Mouse (Mus musculus): ENCODE measurements at regions not wholly inside any gene's neighbourhood (a gene's known extent, or its start where the extent isn't known, plus 50 kb on each side); places are given as distances from the start of the nearest gene placed in this dataset.

- WGBS = 89% methylated on average over 1 of the region's 1 CpGs
These were observed 266.8 kb upstream of the Defb41 start for GRCm38 (mm10) chr1:18531702-18532101.

GRCm38 (mm10) chr1:18524485-18524884, 259.5 kb upstream of the Defb41 start:
- H3K36me3 ChIP-seq = no peaks in the 10 kb centered on the region
- H3K9ac ChIP-seq = no peak overlapping the region
- H3K4me1 ChIP-seq (replicated peaks) = no peaks in the 10 kb centered on the region
- H3K4me2 ChIP-seq = no peak overlapping the region
- H3K9me3 ChIP-seq = no peaks in the 10 kb centered on the region
- no peak overlapping the region for H3K27ac ChIP-seq (replicated peaks)
- H3K27me3 ChIP-seq = no peaks in the 10 kb centered on the region
- ATAC-seq (ENCODE audit: low FRiP score, low read depth) = no peak
- 81% methylated on average over 2 of the region's 2 CpGs for WGBS
- no peak overlapping the region for H3K4me3 ChIP-seq

More at GRCm38 (mm10) chr1:18531702-18532101, 266.8 kb upstream of the Defb41 start:
- Histone ChIP-seq H3K4me2 (no peak overlapping the region), H3K9me3 (no peaks in the 10 kb centered on the region), H3K27ac (replicated peaks) (no peak overlapping the region), H3K4me1 (replicated peaks) (no peaks in the 10 kb centered on the region), H3K4me3 (no peak overlapping the region), H3K27me3 (no peaks in the 10 kb centered on the region), H3K9ac (no peak overlapping the region), H3K36me3 (no peaks in the 10 kb centered on the region)
- no peak for ATAC-seq (ENCODE audit: low FRiP score, low read depth)

DNA sequence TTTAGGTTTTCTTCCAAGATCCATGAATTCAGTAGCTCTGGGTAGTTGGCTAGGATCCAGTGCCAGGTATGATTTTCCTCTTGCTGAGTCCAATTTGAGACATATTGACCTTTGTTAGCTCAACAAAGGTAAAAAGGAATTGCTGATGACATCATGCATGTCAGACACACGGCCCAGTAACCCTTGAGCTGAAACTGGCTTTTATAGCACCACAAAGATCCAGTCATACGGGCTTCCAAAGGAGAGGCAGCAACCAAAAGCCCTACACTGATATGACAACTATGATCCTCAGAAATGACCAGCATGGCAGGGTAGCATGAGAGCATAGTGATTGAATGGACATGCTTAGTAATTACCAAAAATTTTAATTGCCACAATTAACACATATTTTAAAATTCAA, 258.0 kb upstream of the Defb41 start:
- no peak overlapping the region for H3K9ac ChIP-seq
- H3K4me3 ChIP-seq = no peak overlapping the region
- no peaks in the 10 kb centered on the region for H3K4me1 ChIP-seq (replicated peaks)
- 84% methylated on average over 2 of the region's 2 CpGs for WGBS
- no peaks in the 10 kb centered on the region for H3K36me3 ChIP-seq
- H3K9me3 ChIP-seq = no peaks in the 10 kb centered on the region
- no peaks in the 10 kb centered on the region for H3K27me3 ChIP-seq
- H3K27ac ChIP-seq (replicated peaks) = no peak overlapping the region
- H3K4me2 ChIP-seq = no peak overlapping the region
- no peak for ATAC-seq (ENCODE audit: low FRiP score, low read depth)

DNA sequence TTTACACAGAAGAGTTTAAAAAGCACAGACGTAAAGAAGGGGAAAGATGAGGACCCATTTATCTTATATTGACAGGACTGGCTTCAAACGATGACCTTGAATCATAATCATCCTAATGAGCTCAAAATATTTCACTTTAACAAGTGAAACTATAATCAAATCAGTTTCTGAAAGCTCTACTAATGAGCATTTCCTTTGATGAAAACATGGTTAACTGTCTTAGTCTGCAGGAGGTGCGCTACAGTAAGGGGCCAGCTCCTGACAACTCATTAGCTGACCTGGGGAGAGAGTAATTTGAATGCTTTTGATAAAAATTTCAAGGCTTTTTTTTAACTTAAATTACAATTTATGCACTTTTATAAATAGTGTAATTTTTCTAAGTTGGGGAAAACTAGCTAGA, 247.8 kb upstream of the Defb41 start:
- H3K27me3 ChIP-seq = no peaks in the 10 kb centered on the region
- 88% methylated on average over 3 of the region's 3 CpGs for WGBS

DNA sequence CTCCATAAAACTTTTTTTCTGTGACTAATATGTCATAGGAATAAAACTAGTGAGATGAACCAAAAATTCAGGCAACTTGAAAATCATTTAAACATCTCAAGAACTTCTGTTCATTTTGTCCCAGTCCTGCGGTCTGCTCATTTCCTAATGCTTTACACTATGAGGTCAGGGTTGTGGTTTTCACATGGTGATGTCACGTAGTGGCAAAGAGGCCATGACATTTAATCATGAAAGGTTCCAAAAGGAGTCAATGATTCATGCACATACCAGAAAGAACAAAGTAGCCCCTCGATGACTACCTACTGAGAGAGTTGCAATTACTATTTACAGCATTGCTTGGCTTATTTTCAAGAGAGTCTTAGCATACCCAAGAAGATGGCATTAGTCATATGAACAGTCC, 233.6 kb upstream of the Defb41 start:
- no peaks in the 10 kb centered on the region for H3K4me1 ChIP-seq (replicated peaks)
- no peak overlapping the region for H3K9ac ChIP-seq
- H3K4me2 ChIP-seq = no peak overlapping the region
- no peaks in the 10 kb centered on the region for H3K36me3 ChIP-seq
- no peaks in the 10 kb centered on the region for H3K27me3 ChIP-seq
- H3K9me3 ChIP-seq = no peaks in the 10 kb centered on the region
- no peak for ATAC-seq (ENCODE audit: low FRiP score, low read depth)
- H3K27ac ChIP-seq (replicated peaks) = no peak overlapping the region
- WGBS = 84% methylated on average over 3 of the region's 3 CpGs
- no peak overlapping the region for H3K4me3 ChIP-seq

More for the DNA sequence above, 247.8 kb upstream of the Defb41 start:
- no peak overlapping the region for H3K4me3 ChIP-seq
- no peak overlapping the region for H3K9ac ChIP-seq
- ATAC-seq (ENCODE audit: low FRiP score, low read depth) = no peak
- no peaks in the 10 kb centered on the region for H3K36me3 ChIP-seq
- H3K4me1 ChIP-seq (replicated peaks) = no peaks in the 10 kb centered on the region
- H3K9me3 ChIP-seq = no peaks in the 10 kb centered on the region
- no peak overlapping the region for H3K27ac ChIP-seq (replicated peaks)
- no peak overlapping the region for H3K4me2 ChIP-seq

DNA sequence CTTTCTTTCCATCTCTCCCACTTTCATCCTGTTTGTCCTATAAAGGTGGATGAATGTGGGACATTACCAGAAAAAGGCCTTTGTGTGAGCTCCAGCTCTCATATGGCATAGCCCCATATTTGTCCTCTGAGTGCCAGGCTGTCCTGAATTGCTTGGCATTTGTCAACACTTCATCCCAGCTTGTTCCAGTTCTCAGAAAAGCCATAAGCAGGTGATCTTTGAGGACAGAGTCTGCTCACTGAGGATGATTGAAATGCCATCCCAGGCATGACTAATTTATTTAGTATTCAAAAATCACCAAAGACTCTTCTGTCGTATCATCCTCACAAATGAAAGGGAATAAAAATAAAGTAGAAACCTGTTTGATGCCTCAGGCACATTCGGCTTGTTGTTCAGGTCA, 203.6 kb upstream of the Defb41 start:
- H3K4me2 ChIP-seq = no peak overlapping the region
- H3K4me1 ChIP-seq (replicated peaks) = peaks cover under 1% of the 10 kb centered on the region; the same call in 1 of the 2 replicates
- no peaks in the 10 kb centered on the region for H3K36me3 ChIP-seq
- ATAC-seq (ENCODE audit: low FRiP score, low read depth) = no peak
- H3K4me3 ChIP-seq = no peak overlapping the region
- no peak overlapping the region for H3K27ac ChIP-seq (replicated peaks)
- no peaks in the 10 kb centered on the region for H3K9me3 ChIP-seq
- no peak overlapping the region for H3K9ac ChIP-seq
- H3K27me3 ChIP-seq = no peaks in the 10 kb centered on the region
- WGBS = 73% methylated on average over 2 of the region's 2 CpGs

DNA sequence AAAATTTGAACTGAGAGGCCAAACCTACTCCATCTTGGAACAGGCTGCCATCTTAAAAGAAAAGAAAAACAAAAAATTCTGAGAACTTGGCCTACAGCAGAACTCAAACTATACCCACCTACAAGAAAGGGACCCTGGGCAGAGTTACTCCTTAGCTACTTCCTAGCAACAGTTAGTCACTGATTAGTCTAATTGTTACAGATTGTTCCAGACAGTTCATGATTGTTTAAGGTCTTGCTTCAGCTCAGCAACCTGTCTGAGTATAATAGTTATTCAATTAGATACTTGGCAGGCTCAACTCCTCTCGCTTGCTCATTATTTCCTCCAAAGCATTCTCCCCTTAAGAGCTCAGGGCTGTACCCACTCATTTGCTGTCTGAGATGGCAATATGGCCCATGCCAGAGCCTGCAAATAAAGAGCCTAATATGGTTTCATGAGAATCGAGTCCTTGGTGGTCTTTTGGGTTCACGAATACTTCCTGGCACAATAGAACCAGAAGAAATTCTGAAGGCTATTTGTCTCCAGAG, 200.4 kb upstream of the Defb41 start:
- no peak overlapping the region for H3K4me2 ChIP-seq
- peaks cover 4% of the 10 kb centered on the region; the same call in 1 of the 2 replicates for H3K4me1 ChIP-seq (replicated peaks)
- 69% methylated on average over 3 of the region's 3 CpGs for WGBS
- H3K9ac ChIP-seq = no peak overlapping the region
- H3K9me3 ChIP-seq = no peaks in the 10 kb centered on the region
- H3K36me3 ChIP-seq = no peaks in the 10 kb centered on the region
- H3K4me3 ChIP-seq = no peak overlapping the region
- H3K27ac ChIP-seq (replicated peaks) = no peak overlapping the region
- H3K27me3 ChIP-seq = no peaks in the 10 kb centered on the region
- no peak for ATAC-seq (ENCODE audit: low FRiP score, low read depth)

DNA sequence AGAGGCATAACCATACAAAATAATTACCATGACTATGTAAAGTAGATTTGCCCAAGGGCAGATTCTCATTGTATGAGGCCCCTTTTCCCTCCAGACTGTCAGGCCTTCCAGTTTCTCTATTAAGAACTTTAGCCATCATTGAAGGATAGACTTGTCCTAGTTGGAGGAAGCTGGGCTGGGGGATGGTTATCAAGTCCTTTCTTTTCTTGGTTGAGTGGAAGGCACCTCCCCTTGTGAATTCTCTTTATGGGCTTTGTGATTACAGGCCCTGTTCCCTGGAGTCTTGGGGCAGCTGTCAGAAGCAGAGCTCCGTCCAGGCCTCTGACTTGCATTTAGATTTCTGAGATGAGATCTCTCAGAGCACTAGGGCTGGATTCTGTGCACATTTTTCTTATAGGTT, 198.3 kb upstream of the Defb41 start:
- no peak overlapping the region for H3K27ac ChIP-seq (replicated peaks)
- no peaks in the 10 kb centered on the region for H3K27me3 ChIP-seq
- no peaks in the 10 kb centered on the region for H3K9me3 ChIP-seq
- H3K4me2 ChIP-seq = no peak overlapping the region
- H3K9ac ChIP-seq = no peak overlapping the region
- peaks cover 4% of the 10 kb centered on the region; the same call in 1 of the 2 replicates for H3K4me1 ChIP-seq (replicated peaks)
- WGBS = 13% methylated on average over 1 of the region's 1 CpGs
- H3K36me3 ChIP-seq = no peaks in the 10 kb centered on the region
- ATAC-seq (ENCODE audit: low FRiP score, low read depth) = peak; percentile 75
- no peak overlapping the region for H3K4me3 ChIP-seq

DNA sequence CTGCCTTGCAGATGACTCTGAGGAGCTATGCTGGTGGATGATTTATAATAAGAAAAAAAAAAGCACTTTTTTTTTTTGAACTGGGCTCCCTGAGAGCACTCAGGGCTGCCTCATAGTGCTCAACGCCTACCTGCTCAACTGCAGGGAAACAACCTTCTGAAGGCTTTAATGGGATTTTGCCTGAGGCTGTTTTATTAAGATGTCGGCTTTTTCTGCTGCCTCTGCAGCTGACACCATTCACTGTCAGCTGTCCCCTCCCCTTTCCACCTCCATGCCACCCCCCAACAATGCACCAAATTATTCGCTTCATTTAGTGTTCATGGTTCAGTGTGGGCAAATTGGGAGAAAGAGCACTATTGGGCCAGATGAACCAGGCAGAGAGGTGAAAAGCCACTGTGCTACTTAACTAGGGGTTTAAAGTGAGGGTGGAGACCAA, 151.4 kb upstream of the Defb41 start:
- peaks cover 4% of the 10 kb centered on the region; the same call in 1 of the 2 replicates for H3K4me1 ChIP-seq (replicated peaks)
- no peaks in the 10 kb centered on the region for H3K27me3 ChIP-seq
- ATAC-seq (ENCODE audit: low FRiP score, low read depth) = peak; percentile 71
- no peak overlapping the region for H3K4me2 ChIP-seq
- H3K9me3 ChIP-seq = no peaks in the 10 kb centered on the region
- no peak overlapping the region for H3K4me3 ChIP-seq
- H3K36me3 ChIP-seq = no peaks in the 10 kb centered on the region
- no peak overlapping the region for H3K9ac ChIP-seq
- H3K27ac ChIP-seq (replicated peaks) = no peak overlapping the region
- 11% methylated on average over 3 of the region's 3 CpGs for WGBS

DNA sequence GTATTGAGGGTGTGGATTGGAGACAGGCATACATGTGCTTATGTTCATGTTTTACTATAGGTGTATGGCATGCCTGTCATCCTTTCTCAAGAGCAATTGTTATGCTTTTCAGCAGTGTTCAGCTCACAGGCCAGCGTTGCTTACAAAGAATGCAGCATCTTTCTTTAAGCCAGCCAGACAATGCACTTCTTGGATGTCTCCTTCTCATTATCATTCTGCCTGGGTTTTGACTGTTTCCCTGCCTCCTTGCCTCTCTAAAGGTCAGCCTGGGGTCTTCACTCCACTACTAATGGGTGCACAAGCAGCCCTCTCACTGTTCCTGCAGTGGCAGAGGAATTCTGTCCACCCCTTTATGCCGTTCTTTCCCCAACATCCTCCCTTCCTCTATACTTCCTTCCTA, 150.9 kb upstream of the Defb41 start:
- ATAC-seq (ENCODE audit: low FRiP score, low read depth) = no peak
- no peak overlapping the region for H3K27ac ChIP-seq (replicated peaks)
- H3K4me2 ChIP-seq = no peak overlapping the region

GRCm38 (mm10) chr1:18412746-18413145, 147.8 kb upstream of the Defb41 start:
- no peaks in the 10 kb centered on the region for H3K9me3 ChIP-seq
- peaks cover 4% of the 10 kb centered on the region; the same call in 1 of the 2 replicates for H3K4me1 ChIP-seq (replicated peaks)
- no peak overlapping the region for H3K4me2 ChIP-seq
- no peaks in the 10 kb centered on the region for H3K27me3 ChIP-seq
- no peak overlapping the region for H3K4me3 ChIP-seq
- no peak for ATAC-seq (ENCODE audit: low FRiP score, low read depth)
- no peak overlapping the region for H3K9ac ChIP-seq
- H3K36me3 ChIP-seq = no peaks in the 10 kb centered on the region
- no peak overlapping the region for H3K27ac ChIP-seq (replicated peaks)
- WGBS = 73% methylated on average over 2 of the region's 2 CpGs

More for the DNA sequence above, 150.9 kb upstream of the Defb41 start:
- 9% methylated on average over 2 of the region's 2 CpGs for WGBS
- Histone ChIP-seq H3K36me3 (no peaks in the 10 kb centered on the region), H3K4me1 (replicated peaks) (peaks cover 4% of the 10 kb centered on the region; the same call in 1 of the 2 replicates), H3K9ac (no peak overlapping the region), H3K9me3 (no peaks in the 10 kb centered on the region), H3K4me3 (no peak overlapping the region), H3K27me3 (no peaks in the 10 kb centered on the region)

DNA sequence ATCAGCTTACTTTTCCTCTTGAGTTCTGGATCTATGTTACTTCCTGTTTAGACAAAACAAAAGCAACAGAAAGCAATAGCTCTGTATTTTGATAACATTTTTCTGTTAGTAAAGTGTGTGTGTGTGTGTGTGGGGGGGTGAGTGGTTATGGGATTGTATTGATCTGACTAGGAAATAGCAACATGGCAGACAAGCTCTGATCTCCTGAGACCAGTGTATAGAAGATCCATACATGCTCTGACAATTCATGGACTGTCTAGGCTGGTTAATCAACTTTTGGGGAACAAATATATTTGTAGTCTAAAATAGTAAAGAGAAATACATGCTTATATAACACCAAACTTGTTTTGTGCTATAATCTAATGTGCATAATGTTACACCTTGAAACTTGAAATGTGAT, 124.7 kb upstream of the Defb41 start:
- Histone ChIP-seq H3K9me3 (no peaks in the 10 kb centered on the region), H3K27me3 (no peaks in the 10 kb centered on the region), H3K27ac (replicated peaks) (no peak overlapping the region), H3K4me3 (no peak overlapping the region), H3K36me3 (no peaks in the 10 kb centered on the region), H3K4me2 (no peak overlapping the region), H3K4me1 (replicated peaks) (no peaks in the 10 kb centered on the region), H3K9ac (no peak overlapping the region)
- no peak for ATAC-seq (ENCODE audit: low FRiP score, low read depth)

DNA sequence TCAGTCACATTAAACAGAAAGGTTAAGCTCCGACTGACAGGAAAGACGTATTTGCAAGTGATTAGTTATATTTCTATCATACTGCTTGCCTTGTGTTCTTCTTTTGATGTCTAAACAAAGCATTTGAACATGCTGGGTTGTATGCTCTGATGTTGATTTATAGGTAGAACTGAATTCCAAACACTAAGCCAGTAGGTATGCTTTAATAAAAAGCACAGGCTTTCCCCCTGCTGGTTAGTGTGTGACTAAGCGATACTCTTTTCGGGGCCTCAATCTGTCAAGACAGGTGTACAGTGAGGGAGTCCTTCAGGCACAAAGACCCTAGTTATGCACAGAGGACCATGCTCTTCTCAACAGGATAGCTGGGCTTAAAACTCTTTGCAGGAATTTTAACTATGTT, 119.1 kb upstream of the Defb41 start:
- H3K4me1 ChIP-seq (replicated peaks) = no peaks in the 10 kb centered on the region
- no peak for ATAC-seq (ENCODE audit: low FRiP score, low read depth)
- H3K4me2 ChIP-seq = no peak overlapping the region
- 74% methylated on average over 4 of the region's 4 CpGs for WGBS
- no peaks in the 10 kb centered on the region for H3K9me3 ChIP-seq
- no peaks in the 10 kb centered on the region for H3K36me3 ChIP-seq
- H3K27ac ChIP-seq (replicated peaks) = no peak overlapping the region
- H3K9ac ChIP-seq = no peak overlapping the region
- H3K27me3 ChIP-seq = no peaks in the 10 kb centered on the region
- no peak overlapping the region for H3K4me3 ChIP-seq
